Mouse (Mus musculus) embryonic fibroblast, embryonic 13.5 days (primary cell): Measurements from ENCODE around the gene Gm49322.

Experiments used
- CTCF ChIP-seq: IDR thresholded peaks from 2 replicates; pipeline ENCODE4 v1.5.1; 2011; ENCODE audit warnings: mild to moderate bottlenecking, control low read depth, low read length, moderate library complexity, borderline replicate concordance; ENCODE audit not compliant: insufficient read depth
- POLR2A ChIP-seq: IDR thresholded peaks from 2 replicates; pipeline ENCODE4 v1.6.1; 2011; ENCODE audit warnings: low read depth, mild to moderate bottlenecking, control low read depth, low read length, moderate library complexity

DNA sequence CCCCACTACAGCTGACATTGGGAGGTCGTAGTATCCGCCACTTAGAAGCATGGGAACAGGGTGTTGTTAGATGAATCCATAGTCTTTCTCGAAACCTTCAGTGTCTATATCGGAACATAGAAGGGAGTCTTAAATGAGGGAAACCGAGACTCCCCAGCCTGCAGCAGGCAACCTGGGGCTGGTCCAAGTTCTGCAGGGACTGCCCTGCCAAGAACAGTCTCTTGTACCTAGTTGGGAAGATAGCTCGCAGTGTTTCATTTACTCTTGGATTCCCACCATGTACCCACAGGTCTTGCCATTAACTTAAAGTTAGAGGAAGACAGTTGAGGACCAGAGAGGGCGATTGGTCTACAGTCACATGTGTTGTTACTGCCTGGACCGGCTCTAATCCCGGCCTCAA, 14.5 kb downstream of the Gm49322 start:
- TF ChIP-seq POLR2A (no peak), CTCF (no peak)
